Mouse (Mus musculus) kidney, postnatal 0 days (tissue): ENCODE results near the gene Sardh. TPM values are rescaled to one million over a fixed set of nuclear protein-coding genes. Genes with fewer than 3 reads are reported as not detected.

Source experiments
- ATAC-seq: fragments of 200-750 bp; cut with Nextera tagmentation; replicated peaks from 2 replicates; pipeline ENCODE4 v1.8.0; 2017; ENCODE audit warnings: low read depth, moderate number of reproducible peaks, moderate TSS enrichment, moderate library complexity; ENCODE audit not compliant: low FRiP score
- DNase-seq: peaks from one replicate; pipeline ENCODE4 v3.0.0-alpha.2; 2016; ENCODE audit warnings: low spot score
- H3K27ac ChIP-seq: fragments of 300-500 bp; sonication (generic); 2 replicates; pipeline ENCODE4 v1.5.1; 2014; ENCODE audit warnings: mild to moderate bottlenecking
- H3K27me3 ChIP-seq: fragments of 300-500 bp; sonication (generic); 2 replicates; pipeline ENCODE4 v1.6.1; 2014; ENCODE audit warnings: low read length, mixed read lengths; ENCODE audit not compliant: insufficient read depth
- H3K36me3 ChIP-seq: fragments of 300-500 bp; sonication (generic); 2 replicates; pipeline ENCODE4 v1.6.1; 2014; ENCODE audit warnings: low read length, mixed read lengths; ENCODE audit not compliant: insufficient read depth
- H3K4me1 ChIP-seq: fragments of 300-500 bp; sonication (generic); replicated peaks from 2 replicates; pipeline ENCODE4 v1.6.1; 2014; ENCODE audit warnings: antibody characterized with exemption, low read length, mixed read lengths; ENCODE audit not compliant: insufficient read depth
- H3K4me2 ChIP-seq: fragments of 300-500 bp; sonication (generic); 2 replicates; pipeline ENCODE4 v1.6.1; 2014; ENCODE audit warnings: mild to moderate bottlenecking, low read length, moderate library complexity, mixed read lengths
- H3K4me3 ChIP-seq: fragments of 300-500 bp; sonication (generic); replicated peaks from 2 replicates; pipeline ENCODE4 v1.5.1; 2014; ENCODE audit warnings: low read depth, low read length
- H3K9ac ChIP-seq: fragments of 300-500 bp; sonication (generic); 2 replicates; pipeline ENCODE4 v1.6.1; 2014; ENCODE audit warnings: low read depth, low read length
- H3K9me3 ChIP-seq: fragments of 300-500 bp; sonication (generic); replicated peaks from 2 replicates; pipeline ENCODE4 v1.6.1; 2016; ENCODE audit warnings: low read length, inconsistent platforms, mixed read lengths
- CTCF ChIP-seq: IDR thresholded peaks from 2 replicates; pipeline ENCODE4 v1.5.1; 2016; ENCODE audit warnings: antibody characterized with exemption, low read depth, mild to moderate bottlenecking, moderate library complexity
- WGBS: fragments of 180-500 bp; shearing (Covaris S2); extraction: QIAGEN DNeasy Blood & Tissue Kit; methylation state at CpG from one replicate; pipeline ENCODE4 v1.1.7; 2014; 5-methylcytosine and 5-hydroxymethylcytosine counted together
- polyA plus RNA-seq: library from polyadenylated mRNA; unstranded; fragments of >200 nt; fragmentation: Nextera tagmentation; extraction: Ambion mirVana; gene quantifications from 2 replicates; pipeline ENCODE4 v1.2.1, GENCODE M21; 2015

The Sardh gene
- polyA plus RNA-seq, 1 experiment from 2014 or later = 48.6 TPM

GRCm38 (mm10) chr2:27215537-27215936, 32.6 kb downstream of the Sardh start:
- DNase-seq (no peak), ATAC-seq (no peak)
- Histone ChIP-seq H3K4me2 (no peak overlapping the region), H3K27ac (no peak overlapping the region), H3K4me3 (no peak overlapping the region), H3K9me3 (no peaks in the 10 kb centered on the region), H3K27me3 (no peaks in the 10 kb centered on the region), H3K36me3 (0 out of 2 replicates have a peak, but pooled peaks cover 12% of the 10 kb centered on the region), H3K9ac (no peak overlapping the region), H3K4me1 (no peaks in the 10 kb centered on the region)
- whole genome bisulfite sequencing = 67% methylated on average over 2 of the region's 2 CpGs
- TF ChIP-seq CTCF = no peak

DNA sequence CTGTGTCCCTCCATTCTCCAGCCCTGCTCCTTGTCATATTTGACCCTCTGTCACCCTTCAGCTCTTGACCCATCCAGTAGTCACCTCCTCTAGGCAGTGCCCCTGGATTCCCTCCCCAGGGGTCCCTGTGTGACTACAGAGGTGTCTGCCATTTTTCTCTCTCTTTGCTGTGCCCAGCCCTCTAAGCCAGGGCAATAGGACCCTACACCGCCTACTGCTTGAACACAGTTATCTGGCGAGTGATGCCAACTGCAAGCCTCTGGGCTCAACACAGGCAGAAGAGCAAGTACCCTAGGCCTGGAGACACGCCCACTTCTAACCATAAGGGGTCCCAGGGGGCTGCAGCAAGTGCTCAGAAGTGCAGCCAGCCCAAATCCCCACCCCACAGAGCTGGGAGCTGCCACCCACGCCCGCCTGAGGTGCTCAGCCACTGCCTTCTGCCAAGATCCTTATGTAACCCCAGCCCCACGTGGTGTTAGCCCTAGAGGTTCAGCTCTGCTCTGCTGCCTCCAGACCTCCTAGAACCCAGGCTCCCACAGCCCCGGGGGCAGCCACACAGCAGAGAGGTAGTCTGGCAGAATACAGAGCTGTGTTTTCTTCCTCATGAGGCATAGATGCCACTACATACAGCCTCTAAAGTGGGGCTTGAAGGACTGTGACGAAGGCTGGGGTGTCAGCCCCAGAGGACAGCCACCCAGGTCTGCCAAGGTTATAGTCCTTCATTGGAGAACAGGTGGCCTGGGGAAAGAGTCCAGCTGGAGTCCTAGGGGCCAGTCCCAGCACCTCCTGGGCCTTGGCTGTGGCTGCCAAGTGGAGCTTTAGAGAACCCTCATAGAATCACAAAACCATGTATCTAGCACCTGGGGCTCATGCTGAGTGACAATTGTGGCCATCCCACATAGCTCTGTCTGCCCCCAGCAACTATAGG, 35.9 kb downstream of the Sardh start:
- 0 out of 2 replicates have a peak, but pooled peaks cover 8% of the 10 kb centered on the region for H3K36me3 ChIP-seq
- H3K9ac ChIP-seq = no peak overlapping the region
- no peaks in the 10 kb centered on the region for H3K4me1 ChIP-seq
- DNase-seq = no peak
- WGBS = 69% methylated on average over 8 of the region's 8 CpGs
- no peaks in the 10 kb centered on the region for H3K27me3 ChIP-seq
- H3K4me2 ChIP-seq = no peak overlapping the region
- H3K9me3 ChIP-seq = no peaks in the 10 kb centered on the region
- no peak overlapping the region for H3K27ac ChIP-seq
- no peak overlapping the region for H3K4me3 ChIP-seq
- no peak for TF ChIP-seq CTCF
- no peak for ATAC-seq

GRCm38 (mm10) chr2:27210676-27211210, 37.4 kb downstream of the Sardh start:
- H3K9me3 ChIP-seq = no peaks in the 10 kb centered on the region
- no peak for TF ChIP-seq CTCF
- no peak for DNase-seq
- H3K9ac ChIP-seq = no peak overlapping the region
- H3K4me3 ChIP-seq = no peak overlapping the region
- no peaks in the 10 kb centered on the region for H3K27me3 ChIP-seq
- H3K4me2 ChIP-seq = no peak overlapping the region
- WGBS = 60% methylated on average over 12 of the region's 12 CpGs
- H3K27ac ChIP-seq = no peak overlapping the region
- no peak for ATAC-seq
- no peaks in the 10 kb centered on the region for H3K4me1 ChIP-seq
- 0 out of 2 replicates have a peak, but pooled peaks cover 8% of the 10 kb centered on the region for H3K36me3 ChIP-seq

DNA sequence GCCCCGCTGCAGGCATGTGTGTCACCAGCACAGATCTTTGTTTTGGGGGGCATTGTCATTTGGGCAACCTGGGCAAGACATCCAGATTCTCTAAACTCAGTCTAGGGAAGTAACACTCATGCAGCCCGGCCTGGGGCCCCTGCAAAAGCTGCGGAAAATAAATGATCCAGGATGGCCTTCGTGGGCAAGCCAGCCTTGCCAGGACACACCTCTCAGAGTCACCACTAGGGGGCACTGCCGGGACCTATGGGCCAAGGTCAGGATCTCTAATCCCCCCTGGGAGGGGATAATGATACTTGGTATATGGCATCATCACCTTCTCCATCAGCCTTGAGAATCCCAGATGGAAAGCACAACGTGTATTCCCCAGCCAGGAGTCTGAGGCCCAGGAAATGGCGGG, 37.9 kb downstream of the Sardh start:
- peak; percentile 65 for TF ChIP-seq CTCF
- no peaks in the 10 kb centered on the region for H3K4me1 ChIP-seq
- H3K9me3 ChIP-seq = no peaks in the 10 kb centered on the region
- ATAC-seq (no peak), DNase-seq (no peak)
- no peak overlapping the region for H3K4me2 ChIP-seq
- no peaks in the 10 kb centered on the region for H3K27me3 ChIP-seq
- no peak overlapping the region for H3K9ac ChIP-seq
- 0 out of 2 replicates have a peak, but pooled peaks cover 8% of the 10 kb centered on the region for H3K36me3 ChIP-seq
- WGBS = 58% methylated on average over 7 of the region's 7 CpGs
- H3K4me3 ChIP-seq = no peak overlapping the region
- H3K27ac ChIP-seq = no peak overlapping the region

DNA sequence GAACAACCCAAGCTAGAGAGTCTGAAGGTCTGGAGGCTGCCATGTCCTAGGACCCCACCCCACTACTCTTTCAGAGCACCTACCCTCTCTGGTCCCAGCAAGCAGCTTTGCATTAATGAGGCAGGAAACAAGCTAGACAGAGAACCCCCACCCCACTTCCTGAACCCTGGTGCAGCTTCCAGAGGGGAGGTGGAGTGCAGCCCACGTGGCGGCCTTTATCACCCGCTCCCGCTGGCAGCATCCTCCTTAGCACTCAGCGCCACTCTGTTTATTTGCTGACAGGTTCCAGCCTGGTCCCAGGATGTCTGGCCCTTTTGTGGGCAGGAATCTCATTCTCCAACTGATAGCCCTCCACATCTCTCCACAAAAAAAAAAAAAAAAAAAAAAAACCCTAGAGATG, 38.3 kb downstream of the Sardh start:
- ATAC-seq = no peak
- 23% methylated on average over 5 of the region's 5 CpGs for WGBS

DNA sequence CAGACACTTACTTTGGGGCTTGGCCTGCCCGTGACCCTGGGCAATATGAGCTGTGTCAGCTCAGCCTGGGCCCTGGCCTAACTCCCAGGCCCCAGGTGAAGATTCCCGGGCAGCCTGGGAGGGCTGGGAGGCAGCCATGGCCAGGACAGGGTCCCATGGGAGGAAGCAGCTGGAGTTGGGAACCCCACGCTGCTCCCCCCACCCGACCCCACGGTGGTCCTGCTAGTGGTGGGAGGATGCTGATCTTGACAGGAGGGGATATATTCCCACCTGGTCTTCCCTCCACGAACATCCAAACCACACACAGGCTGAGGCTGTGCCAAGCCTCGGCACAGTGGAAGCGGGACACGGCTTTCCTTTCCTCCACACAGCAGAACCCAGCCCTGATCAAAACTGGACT, 38.8 kb downstream of the Sardh start:
- H3K9me3 ChIP-seq = no peaks in the 10 kb centered on the region
- no peak for TF ChIP-seq CTCF
- no peak overlapping the region for H3K4me3 ChIP-seq
- WGBS = 48% methylated on average over 9 of the region's 9 CpGs
- H3K4me2 ChIP-seq = no peak overlapping the region
- DNase-seq (no peak), ATAC-seq (no peak)
- no peak overlapping the region for H3K27ac ChIP-seq
- no peaks in the 10 kb centered on the region for H3K4me1 ChIP-seq
- no peak overlapping the region for H3K9ac ChIP-seq
- 0 out of 2 replicates have a peak, but pooled peaks cover 8% of the 10 kb centered on the region for H3K36me3 ChIP-seq
- no peaks in the 10 kb centered on the region for H3K27me3 ChIP-seq

More for the DNA sequence above, 38.3 kb downstream of the Sardh start:
- no peak overlapping the region for H3K9ac ChIP-seq
- no peaks in the 10 kb centered on the region for H3K4me1 ChIP-seq
- H3K9me3 ChIP-seq = no peaks in the 10 kb centered on the region
- no peaks in the 10 kb centered on the region for H3K27me3 ChIP-seq
- no peak overlapping the region for H3K4me2 ChIP-seq
- peak; percentile 60 for DNase-seq
- no peak for TF ChIP-seq CTCF
- H3K36me3 ChIP-seq = 0 out of 2 replicates have a peak, but pooled peaks cover 8% of the 10 kb centered on the region
- H3K27ac ChIP-seq = no peak overlapping the region
- H3K4me3 ChIP-seq = no peak overlapping the region
